Mouse (Mus musculus): ENCODE results near the gene Gm49333. TPM values are rescaled to one million over a fixed set of nuclear protein-coding genes. Genes with fewer than 3 reads are reported as not detected.
A peak's percentile ranks its signal among the peaks of the same experiment; 100 is the strongest.

Gene Gm49333
- polyA plus RNA-seq, 1 experiment from 2014 or later = 0.68 TPM

DNA sequence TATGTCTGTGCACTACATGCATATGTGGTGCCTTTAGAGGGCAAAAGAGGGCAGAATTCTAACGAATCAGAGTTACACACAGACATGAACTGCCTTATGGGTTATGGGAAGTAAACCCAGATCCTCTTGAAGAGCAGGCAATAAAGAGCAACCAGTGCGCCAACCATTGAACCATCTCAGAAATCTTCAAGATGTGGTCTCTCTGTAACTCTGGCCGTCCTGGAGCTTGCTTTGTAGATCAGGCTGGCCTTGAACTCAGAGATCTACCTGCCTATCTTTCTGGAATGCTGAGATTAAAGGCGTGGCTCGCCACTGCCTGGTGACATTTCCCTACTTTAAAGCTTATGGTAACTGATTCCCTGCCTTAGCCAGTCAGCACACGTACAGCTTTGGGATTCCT is 60.5 kb downstream of the Gm49333 start:
- Histone ChIP-seq H3K27ac (ENCODE audit: low read depth, low read length) (no peak overlapping the region), H3K4me2 (ENCODE audit: low read depth, low read length, severe bottlenecking) (peak overlapping the region; percentile 57; the same call in 1 of the 2 replicates), H3K9me3 (ENCODE audit: control insufficient read depth, low read length) (no peaks in the 10 kb centered on the region), H3K9ac (ENCODE audit: low read length) (no peak overlapping the region; the same call in 1 of the 2 replicates), H3K36me3 (ENCODE audit: control insufficient read depth, insufficient read depth, low read length) (no peaks in the 10 kb centered on the region), H3K4me3 (ENCODE audit: low read depth, low read length) (peak overlapping the region; percentile 100), H3K27me3 (ENCODE audit: control insufficient read depth, insufficient read depth, low read length) (no peaks in the 10 kb centered on the region), H3K4me1 (replicated peaks; ENCODE audit: control insufficient read depth, insufficient read depth, low read length) (peaks cover 8% of the 10 kb centered on the region)
- DNase-seq (ENCODE audit: low spot score) (no peak), ATAC-seq (replicated peaks; ENCODE audit: low FRiP score) (no peak)
- 23% methylated on average over 6 of the region's 6 CpGs for WGBS

GRCm38 (mm10) chr16:20672500-20672902 is 61.1 kb downstream of the Gm49333 start:
- DNase-seq (ENCODE audit: low spot score) (peak; percentile 97), ATAC-seq (replicated peaks; ENCODE audit: low FRiP score) (peak; percentile 97)
- Histone ChIP-seq H3K9ac (ENCODE audit: low read length) (peak overlapping the region; percentile 96), H3K9me3 (ENCODE audit: control insufficient read depth, low read length) (no peaks in the 10 kb centered on the region), H3K27me3 (ENCODE audit: control insufficient read depth, insufficient read depth, low read length) (no peaks in the 10 kb centered on the region), H3K4me1 (replicated peaks; ENCODE audit: control insufficient read depth, insufficient read depth, low read length) (peaks cover 8% of the 10 kb centered on the region), H3K36me3 (ENCODE audit: control insufficient read depth, insufficient read depth, low read length) (no peaks in the 10 kb centered on the region), H3K4me2 (ENCODE audit: low read depth, low read length, severe bottlenecking) (peak overlapping the region; percentile 57), H3K4me3 (ENCODE audit: low read depth, low read length) (peak overlapping the region; percentile 100), H3K27ac (ENCODE audit: low read depth, low read length) (peak overlapping the region; percentile 89)
- under 1% methylated on average over 34 of the region's 38 CpGs for WGBS

- peak overlapping the region; percentile 100 for H3K4me3 ChIP-seq (ENCODE audit: low read depth, low read length)
- no peaks in the 10 kb centered on the region for H3K27me3 ChIP-seq (ENCODE audit: control insufficient read depth, insufficient read depth, low read length)
- 0% methylated on average over 38 of the region's 78 CpGs for WGBS
- H3K9me3 ChIP-seq (ENCODE audit: control insufficient read depth, low read length) = no peaks in the 10 kb centered on the region
- DNase-seq (ENCODE audit: low spot score) = peak; percentile 82
- H3K27ac ChIP-seq (ENCODE audit: low read depth, low read length) = peak overlapping the region; percentile 89
- ATAC-seq (replicated peaks; ENCODE audit: low FRiP score) = peak; percentile 87; the same call in 1 of the 2 replicates
- peaks cover 8% of the 10 kb centered on the region for H3K4me1 ChIP-seq (replicated peaks; ENCODE audit: control insufficient read depth, insufficient read depth, low read length)
- peak overlapping the region; percentile 95 for H3K4me2 ChIP-seq (ENCODE audit: low read depth, low read length, severe bottlenecking)
- H3K36me3 ChIP-seq (ENCODE audit: control insufficient read depth, insufficient read depth, low read length) = peaks cover 4% of the 10 kb centered on the region; the same call in 1 of the 2 replicates
- H3K9ac ChIP-seq (ENCODE audit: low read length) = peak overlapping the region; percentile 96
Measured at GRCm38 (mm10) chr16:20672965-20673705, 61.7 kb downstream of the Gm49333 start.

- H3K4me3 ChIP-seq (ENCODE audit: low read depth, low read length) = peak overlapping the region; percentile 100
- DNase-seq (ENCODE audit: low spot score) = peak; percentile 63
- no peak for ATAC-seq (replicated peaks; ENCODE audit: low FRiP score)
- peak overlapping the region; percentile 95 for H3K4me2 ChIP-seq (ENCODE audit: low read depth, low read length, severe bottlenecking)
- peaks cover 8% of the 10 kb centered on the region for H3K4me1 ChIP-seq (replicated peaks; ENCODE audit: control insufficient read depth, insufficient read depth, low read length)
- no peak overlapping the region; the same call in 1 of the 2 replicates for H3K27ac ChIP-seq (ENCODE audit: low read depth, low read length)
- H3K9me3 ChIP-seq (ENCODE audit: control insufficient read depth, low read length) = no peaks in the 10 kb centered on the region
- 15% methylated on average over 14 of the region's 14 CpGs for WGBS
- H3K27me3 ChIP-seq (ENCODE audit: control insufficient read depth, insufficient read depth, low read length) = no peaks in the 10 kb centered on the region
- peak overlapping the region; percentile 96 for H3K9ac ChIP-seq (ENCODE audit: low read length)
- H3K36me3 ChIP-seq (ENCODE audit: control insufficient read depth, insufficient read depth, low read length) = peaks cover 4% of the 10 kb centered on the region; the same call in 1 of the 2 replicates
Measured at GRCm38 (mm10) chr16:20673706-20674303, 62.4 kb downstream of the Gm49333 start.

DNA sequence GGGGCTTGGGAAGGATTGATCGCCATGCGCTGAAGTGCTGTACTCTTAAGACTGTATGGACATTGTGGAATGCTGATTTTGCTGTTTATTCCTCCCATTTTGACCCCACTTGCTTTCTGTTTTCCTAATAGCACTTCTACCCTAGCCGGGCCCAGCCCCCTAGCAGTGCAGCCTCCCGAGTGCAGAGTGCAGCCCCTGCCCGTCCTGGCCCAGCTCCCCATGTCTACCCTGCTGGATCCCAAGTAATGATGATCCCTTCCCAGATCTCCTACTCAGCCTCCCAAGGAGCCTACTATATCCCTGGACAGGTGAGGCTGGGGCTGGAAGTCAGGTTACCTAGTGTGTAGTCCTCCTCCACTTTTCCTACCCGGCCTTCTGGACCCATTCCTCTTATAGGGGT is 63.8 kb downstream of the Gm49333 start:
- Histone ChIP-seq H3K9ac (ENCODE audit: low read length) (no peak overlapping the region), H3K27ac (ENCODE audit: low read depth, low read length) (no peak overlapping the region), H3K4me3 (ENCODE audit: low read depth, low read length) (no peak overlapping the region), H3K9me3 (ENCODE audit: control insufficient read depth, low read length) (no peaks in the 10 kb centered on the region), H3K27me3 (ENCODE audit: control insufficient read depth, insufficient read depth, low read length) (no peaks in the 10 kb centered on the region), H3K4me1 (replicated peaks; ENCODE audit: control insufficient read depth, insufficient read depth, low read length) (peaks cover 8% of the 10 kb centered on the region), H3K4me2 (ENCODE audit: low read depth, low read length, severe bottlenecking) (no peak overlapping the region), H3K36me3 (ENCODE audit: control insufficient read depth, insufficient read depth, low read length) (peaks cover 15% of the 10 kb centered on the region)
- whole genome bisulfite sequencing = 85% methylated on average over 6 of the region's 6 CpGs
- DNase-seq (ENCODE audit: low spot score) = no peak
- no peak for ATAC-seq (replicated peaks; ENCODE audit: low FRiP score)

DNA sequence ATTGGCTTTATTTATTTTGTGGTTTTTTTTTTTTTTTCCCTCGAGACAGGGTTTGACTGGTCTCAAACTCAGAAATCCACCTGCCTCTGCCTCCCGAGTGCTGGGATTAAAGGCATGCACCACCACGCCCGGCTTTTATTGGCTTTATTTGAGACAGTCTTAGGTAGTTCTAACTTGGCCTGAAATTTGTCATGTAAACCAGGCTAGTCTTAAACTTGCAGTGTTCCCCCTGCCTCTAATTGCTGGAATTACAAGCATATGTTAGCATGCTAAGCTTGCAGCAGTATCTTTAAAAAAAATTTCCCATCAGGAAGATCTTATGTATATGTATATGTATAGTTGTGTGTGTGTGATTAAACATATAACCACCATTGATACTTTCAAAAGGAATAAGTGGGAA is 65.3 kb downstream of the Gm49333 start:
- WGBS = 85% methylated on average over 4 of the region's 4 CpGs
- Histone ChIP-seq H3K4me3 (ENCODE audit: low read depth, low read length) (no peak overlapping the region), H3K36me3 (ENCODE audit: control insufficient read depth, insufficient read depth, low read length) (peaks cover 28% of the 10 kb centered on the region), H3K9ac (ENCODE audit: low read length) (no peak overlapping the region), H3K4me2 (ENCODE audit: low read depth, low read length, severe bottlenecking) (no peak overlapping the region), H3K9me3 (ENCODE audit: control insufficient read depth, low read length) (no peaks in the 10 kb centered on the region), H3K4me1 (replicated peaks; ENCODE audit: control insufficient read depth, insufficient read depth, low read length) (peaks cover 8% of the 10 kb centered on the region), H3K27ac (ENCODE audit: low read depth, low read length) (no peak overlapping the region), H3K27me3 (ENCODE audit: control insufficient read depth, insufficient read depth, low read length) (no peaks in the 10 kb centered on the region)
- ATAC-seq (replicated peaks; ENCODE audit: low FRiP score) (no peak), DNase-seq (ENCODE audit: low spot score) (no peak)

DNA sequence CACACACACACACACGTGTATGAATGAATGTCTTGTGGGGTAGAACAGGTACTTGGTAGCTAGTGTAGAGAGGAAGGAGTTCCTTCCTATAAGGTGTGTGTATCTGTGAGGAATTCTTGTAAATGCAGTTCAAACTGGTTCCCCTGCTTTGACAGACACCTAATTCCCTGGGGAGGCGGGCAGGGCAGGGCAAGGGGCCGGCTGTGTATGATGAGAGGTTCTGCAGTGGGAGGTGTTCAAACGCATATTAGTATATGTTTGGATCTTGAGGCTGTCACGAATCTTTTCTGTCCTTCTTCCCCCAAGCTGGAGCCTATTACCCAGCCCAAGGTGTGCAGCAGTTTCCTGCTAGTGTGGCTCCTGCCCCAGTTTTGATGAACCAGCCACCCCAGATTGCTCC is 66.0 kb downstream of the Gm49333 start:
- Histone ChIP-seq H3K4me1 (replicated peaks; ENCODE audit: control insufficient read depth, insufficient read depth, low read length) (peaks cover 8% of the 10 kb centered on the region), H3K4me2 (ENCODE audit: low read depth, low read length, severe bottlenecking) (no peak overlapping the region), H3K27me3 (ENCODE audit: control insufficient read depth, insufficient read depth, low read length) (no peaks in the 10 kb centered on the region), H3K27ac (ENCODE audit: low read depth, low read length) (no peak overlapping the region), H3K9me3 (ENCODE audit: control insufficient read depth, low read length) (no peaks in the 10 kb centered on the region), H3K9ac (ENCODE audit: low read length) (no peak overlapping the region), H3K36me3 (ENCODE audit: control insufficient read depth, insufficient read depth, low read length) (peaks cover 32% of the 10 kb centered on the region), H3K4me3 (ENCODE audit: low read depth, low read length) (no peak overlapping the region)
- no peak for DNase-seq (ENCODE audit: low spot score)
- 86% methylated on average over 5 of the region's 5 CpGs for WGBS
- ATAC-seq (replicated peaks; ENCODE audit: low FRiP score) = no peak

DNA sequence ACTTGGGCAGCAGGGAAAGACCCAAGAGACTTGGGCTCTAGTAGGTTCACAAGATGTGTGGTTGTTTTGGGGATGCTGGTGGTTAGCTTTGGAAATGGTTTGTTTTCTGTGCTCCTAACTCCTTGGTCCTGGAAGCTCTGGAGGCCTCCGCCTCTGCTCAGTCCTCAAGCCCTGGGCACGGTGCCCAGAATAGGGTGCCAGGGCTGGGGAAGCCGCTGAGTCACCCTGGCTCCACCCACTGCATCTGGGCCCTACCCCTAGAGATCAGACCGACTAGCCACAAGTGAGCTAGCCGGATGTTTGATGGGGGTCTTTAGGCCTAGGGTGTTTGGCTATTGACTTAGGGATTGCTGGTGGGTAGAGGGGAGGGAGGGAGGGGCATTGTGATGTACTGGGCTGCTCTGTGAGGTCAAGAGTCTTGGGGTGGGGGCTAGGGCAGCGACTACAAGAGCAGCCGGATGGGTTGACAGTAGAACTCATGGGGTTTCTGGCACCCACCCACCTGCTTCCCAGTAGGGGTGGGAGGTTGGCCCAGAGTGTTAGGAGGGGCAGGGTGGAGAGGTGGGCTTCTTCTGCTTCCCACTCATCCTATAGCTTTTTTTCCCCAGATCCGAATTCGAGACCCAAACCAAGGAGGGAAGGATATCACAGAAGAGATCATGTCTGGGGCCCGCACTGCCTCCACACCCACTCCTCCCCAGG is 66.7 kb downstream of the Gm49333 start:
- Histone ChIP-seq H3K4me3 (ENCODE audit: low read depth, low read length) (no peak overlapping the region), H3K27ac (ENCODE audit: low read depth, low read length) (no peak overlapping the region), H3K36me3 (ENCODE audit: control insufficient read depth, insufficient read depth, low read length) (peaks cover 35% of the 10 kb centered on the region), H3K27me3 (ENCODE audit: control insufficient read depth, insufficient read depth, low read length) (no peaks in the 10 kb centered on the region), H3K9me3 (ENCODE audit: control insufficient read depth, low read length) (no peaks in the 10 kb centered on the region), H3K4me1 (replicated peaks; ENCODE audit: control insufficient read depth, insufficient read depth, low read length) (peaks cover 8% of the 10 kb centered on the region), H3K9ac (ENCODE audit: low read length) (no peak overlapping the region), H3K4me2 (ENCODE audit: low read depth, low read length, severe bottlenecking) (no peak overlapping the region)
- 93% methylated on average over 10 of the region's 10 CpGs for WGBS
- ATAC-seq (replicated peaks; ENCODE audit: low FRiP score) (no peak), DNase-seq (ENCODE audit: low spot score) (no peak)

Measured in forebrain, embryonic 11.5 days (tissue).